In genomic region chr3:57521876-57522275, GRCm38 (mm10) we compare ENCODE assay signal across 18 mouse cellular contexts. TPM values are rescaled to one million over a fixed set of nuclear protein-coding genes. Genes with fewer than 3 reads are reported as not detected.
DNase-seq lines count a peak whose midpoint lies in the region; ATAC-seq and TF ChIP-seq lines count a peak whose summit lies in the region.
"Had no signal": no experiment of that assay in that cellular context is flagged by ENCODE, and none has a peak within 500 bp of the region (broad histone marks: within the 10 kb centered on the region; RNA-seq: fewer than 3 reads in every experiment).

No protein-coding gene starts in this region.

- 0 out of 2 replicates have a peak, but pooled peaks cover 2% of the 10 kb centered on the region for H3K9me3 ChIP-seq in kidney, embryonic 16.5 days (ENCODE audit: low read length)
- 0 out of 2 replicates have a peak, but pooled peaks cover 3% of the 10 kb centered on the region for H3K9me3 ChIP-seq in forebrain, embryonic 13.5 days (replicated peaks)
- H3K9me3 ChIP-seq: embryonic facial prominence, embryonic 12.5 days had no signal

- H3K9ac ChIP-seq in kidney, embryonic 16.5 days (replicated peaks; ENCODE audit: low read length): no peak overlapping the region
- no peak overlapping the region for H3K9ac ChIP-seq in forebrain, embryonic 13.5 days
- H3K9ac ChIP-seq: embryonic facial prominence, embryonic 12.5 days had no signal

- no peak for TF ChIP-seq CTCF in kidney, adult 2 months (conservative IDR thresholded peaks at IDR 0.05; ENCODE audit: insufficient read depth, insufficient read length, low read depth, low read length)

- peaks cover 7% of the 10 kb centered on the region; the same call in 1 of the 2 replicates for H3K4me1 ChIP-seq in kidney, adult 2 months (ENCODE audit: control insufficient read depth, insufficient read depth, low read length)
- no peaks in the 10 kb centered on the region for H3K4me1 ChIP-seq in kidney, embryonic 16.5 days (ENCODE audit: insufficient read depth, low read length)
- H3K4me1 ChIP-seq in forebrain, embryonic 13.5 days: no peaks in the 10 kb centered on the region
- H3K4me1 ChIP-seq: embryonic facial prominence, embryonic 10.5 days; embryonic facial prominence, embryonic 12.5 days had no signal

- DNase-seq in kidney, adult 2 months: peak; percentile 74
- DNase-seq in kidney, postnatal 10 days: no peak
- DNase-seq in kidney, adult 9 months: peak; percentile 68
- DNase-seq: adrenal gland, adult 8-10 months; adrenal gland, postnatal 14 days; adrenal gland, postnatal 36 days; cerebellum, adult 11-12 months; cerebellum, adult 2 months; cerebellum, adult 9-10 months; cerebellum, postnatal 10 days; cerebellum, postnatal 25 days had no signal

- no peak overlapping the region for H3K4me3 ChIP-seq in kidney, adult 2 months (ENCODE audit: insufficient read depth, low read depth, low read length)
- H3K4me3 ChIP-seq in kidney, embryonic 16.5 days (ENCODE audit: low read length): no peak overlapping the region
- no peak overlapping the region for H3K4me3 ChIP-seq in forebrain, embryonic 13.5 days
- H3K4me3 ChIP-seq: embryonic facial prominence, embryonic 10.5 days; embryonic facial prominence, embryonic 12.5 days had no signal

- H3K27ac ChIP-seq in kidney, adult 2 months (ENCODE audit: insufficient read depth, low read depth, low read length): peak overlapping the region; percentile 38; the same call in 1 of the 2 replicates
- no peak overlapping the region for H3K27ac ChIP-seq in kidney, embryonic 16.5 days (ENCODE audit: low read length)
- no peak overlapping the region for H3K27ac ChIP-seq in forebrain, embryonic 13.5 days
- H3K27ac ChIP-seq: embryonic facial prominence, embryonic 10.5 days; embryonic facial prominence, embryonic 12.5 days had no signal

- H3K4me2 ChIP-seq in kidney, embryonic 16.5 days (replicated peaks; ENCODE audit: low read depth, low read length): no peak overlapping the region
- no peak overlapping the region for H3K4me2 ChIP-seq in forebrain, embryonic 13.5 days
- H3K4me2 ChIP-seq: embryonic facial prominence, embryonic 12.5 days had no signal

- no peaks in the 10 kb centered on the region for H3K27me3 ChIP-seq in kidney, adult 2 months (replicated peaks; ENCODE audit: control insufficient read depth, insufficient read depth, low read length)
- H3K27me3 ChIP-seq in kidney, embryonic 16.5 days (ENCODE audit: insufficient read depth, low read length): no peaks in the 10 kb centered on the region
- no peaks in the 10 kb centered on the region for H3K27me3 ChIP-seq in forebrain, embryonic 13.5 days
- H3K27me3 ChIP-seq: embryonic facial prominence, embryonic 12.5 days had no signal

- no peak for TF ChIP-seq POLR2A in kidney, adult 2 months (IDR thresholded peaks at IDR 0.05; ENCODE audit: low read depth, low read length)

- no peak for ATAC-seq in kidney, embryonic 16.5 days (ENCODE audit: low FRiP score, low TSS enrichment)
- ATAC-seq in forebrain, embryonic 13.5 days: no peak
- ATAC-seq: activated CD4-positive, CD25-positive, alpha-beta regulatory T cell, adult 4 months; forebrain, embryonic 14.5 days; forebrain, embryonic 16.5 days had no signal

- 41% methylated on average over 4 of the region's 4 CpGs for WGBS in kidney, adult 2 months
- WGBS in kidney, embryonic 16.5 days: 83% methylated on average over 4 of the region's 4 CpGs
- WGBS in forebrain, embryonic 13.5 days: 88% methylated on average over 4 of the region's 4 CpGs

- H3K36me3 ChIP-seq in kidney, adult 2 months (ENCODE audit: control insufficient read depth, insufficient read depth, low read length): no peaks in the 10 kb centered on the region
- H3K36me3 ChIP-seq in kidney, embryonic 16.5 days (ENCODE audit: insufficient read depth, low read length): peaks cover 6% of the 10 kb centered on the region; the same call in 1 of the 2 replicates
- H3K36me3 ChIP-seq in forebrain, embryonic 13.5 days (ENCODE audit: poor library complexity, severe bottlenecking): 0 out of 2 replicates have a peak, but pooled peaks cover 3% of the 10 kb centered on the region

RNA-seq across cellular contexts. Expression of gene Wwtr1, which starts 53.8 kb away (rescaled TPM):
- polyA plus RNA-seq in kidney, adult 2 months (2012; rRNA removed): 29.6 and 31.2 TPM in 2 replicates
- 17.9 and 20.5 TPM in 2 replicates for polyA plus RNA-seq in kidney, embryonic 16.5 days (2015; fragmentation: Nextera tagmentation; extraction: Ambion mirVana)
- 11.5 and 12.2 TPM in 2 replicates for polyA plus RNA-seq in forebrain, embryonic 13.5 days (2015; fragmentation: Nextera tagmentation; extraction: Ambion mirVana)
